Mouse (Mus musculus) testis, postnatal 10 days (tissue): ENCODE measurements around the gene Myh9.
A peak's percentile ranks its signal among the peaks of the same experiment; 100 is the strongest.
"Not testable (repeated sequence)": the region's sequence is repeated elsewhere in the genome, so short reads cannot be mapped to it uniquely, and the experiment has no call there.

Experiments used
- DNase-seq: peaks from one replicate; pipeline ENCODE4 v3.0.0; 2021; ENCODE audit warnings: low spot score

Myh9 gene

DNA sequence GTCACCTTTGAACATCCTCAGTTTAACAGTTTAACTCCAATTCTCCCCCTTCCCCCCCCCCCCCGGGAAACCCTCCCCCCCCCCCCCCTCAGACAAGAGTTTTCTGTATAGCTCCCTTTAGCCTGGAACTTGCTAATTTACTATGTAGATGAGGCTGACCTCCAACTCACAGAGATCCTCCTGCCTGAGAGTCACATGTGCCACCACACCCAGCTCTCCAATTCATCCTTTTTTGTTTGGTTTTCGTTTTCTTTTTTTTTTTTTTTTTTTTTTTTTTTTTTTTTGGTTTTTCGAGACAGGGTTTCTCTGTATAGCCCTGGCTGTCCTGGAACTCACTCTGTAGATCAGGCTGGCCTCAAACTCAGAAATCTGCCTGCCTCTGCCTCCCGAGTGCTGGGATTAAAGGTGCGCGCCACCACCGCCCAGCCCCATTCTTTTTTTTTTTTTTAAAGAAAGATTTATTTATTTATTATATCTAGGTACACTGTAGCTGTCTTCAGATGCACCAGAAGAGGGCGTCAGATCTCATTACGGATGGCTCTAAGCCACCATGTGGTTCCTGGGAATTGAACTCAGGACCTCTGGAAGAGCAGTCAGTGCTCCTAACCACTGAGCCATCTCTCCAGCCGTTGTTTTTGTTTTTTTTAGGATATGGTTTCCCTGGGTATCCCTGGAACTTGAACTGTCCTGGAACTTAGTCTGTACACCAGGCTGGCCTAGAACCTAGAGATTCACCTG is 25.4 kb upstream of the Myh9 start:
- not testable (repeated sequence) for DNase-seq

DNA sequence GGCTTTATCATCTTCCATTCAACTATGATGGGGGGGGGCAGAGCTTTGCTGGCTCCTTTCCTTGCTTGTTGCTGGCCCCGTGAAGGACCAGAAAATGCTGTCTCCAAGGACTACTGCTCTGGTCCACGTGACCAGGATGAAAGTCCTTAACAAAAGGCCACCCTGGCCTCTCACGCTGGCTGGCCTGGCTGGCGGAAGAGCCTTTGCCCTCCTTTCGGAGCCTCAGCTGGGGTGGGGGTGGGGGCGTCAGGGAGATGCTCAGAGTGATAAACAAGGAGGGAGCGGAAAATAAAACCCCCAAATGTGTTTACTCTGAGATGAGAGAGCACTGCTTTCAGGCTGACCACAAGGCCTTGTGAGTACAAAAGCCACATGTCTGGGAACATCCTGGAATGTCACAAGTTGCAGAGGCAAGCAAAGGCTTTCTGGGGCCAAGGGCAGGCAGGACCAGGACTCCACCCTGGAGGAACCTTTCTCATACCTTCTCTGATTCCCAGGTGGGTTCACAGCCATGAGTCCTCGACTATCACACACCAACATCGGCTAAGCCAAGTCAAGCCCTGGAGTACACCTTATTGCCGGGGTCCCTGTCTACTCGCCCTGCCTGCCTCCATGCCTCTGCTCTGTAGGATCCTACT is 24.7 kb upstream of the Myh9 start:
- DNase-seq: no peak

DNA sequence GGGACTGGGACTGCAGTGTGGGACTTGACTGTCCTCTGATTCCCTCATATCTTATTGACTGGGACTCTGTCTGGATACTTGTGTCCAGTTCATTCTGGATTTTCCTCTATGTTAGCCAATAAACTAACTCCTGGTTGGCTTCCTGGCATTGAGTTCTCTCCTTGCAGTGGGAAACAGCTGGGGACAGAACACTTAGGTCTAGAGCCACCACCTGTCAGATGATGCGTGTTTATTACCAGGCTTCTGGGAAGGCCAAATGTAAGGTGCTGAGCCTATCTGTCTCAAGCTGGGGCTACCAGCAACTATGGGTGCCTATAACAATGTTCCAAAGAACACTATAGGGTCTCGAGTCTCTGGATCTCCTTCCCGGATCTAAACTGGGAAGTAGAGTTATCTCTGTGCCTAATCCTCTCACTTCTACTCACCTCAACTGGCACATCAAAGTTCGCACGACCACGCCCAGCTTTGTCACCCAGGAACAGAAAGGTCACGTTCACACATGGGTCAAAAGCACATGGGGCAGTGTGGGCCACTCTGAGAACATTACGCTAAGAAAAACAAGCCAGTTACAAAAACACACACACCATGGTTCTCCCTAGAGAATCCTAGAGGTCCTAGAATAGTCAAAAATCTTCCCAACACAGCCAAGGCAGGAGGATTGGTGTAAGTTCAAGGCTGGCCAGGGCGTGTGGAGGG is 22.2 kb upstream of the Myh9 start:
- DNase-seq: no peak

DNA sequence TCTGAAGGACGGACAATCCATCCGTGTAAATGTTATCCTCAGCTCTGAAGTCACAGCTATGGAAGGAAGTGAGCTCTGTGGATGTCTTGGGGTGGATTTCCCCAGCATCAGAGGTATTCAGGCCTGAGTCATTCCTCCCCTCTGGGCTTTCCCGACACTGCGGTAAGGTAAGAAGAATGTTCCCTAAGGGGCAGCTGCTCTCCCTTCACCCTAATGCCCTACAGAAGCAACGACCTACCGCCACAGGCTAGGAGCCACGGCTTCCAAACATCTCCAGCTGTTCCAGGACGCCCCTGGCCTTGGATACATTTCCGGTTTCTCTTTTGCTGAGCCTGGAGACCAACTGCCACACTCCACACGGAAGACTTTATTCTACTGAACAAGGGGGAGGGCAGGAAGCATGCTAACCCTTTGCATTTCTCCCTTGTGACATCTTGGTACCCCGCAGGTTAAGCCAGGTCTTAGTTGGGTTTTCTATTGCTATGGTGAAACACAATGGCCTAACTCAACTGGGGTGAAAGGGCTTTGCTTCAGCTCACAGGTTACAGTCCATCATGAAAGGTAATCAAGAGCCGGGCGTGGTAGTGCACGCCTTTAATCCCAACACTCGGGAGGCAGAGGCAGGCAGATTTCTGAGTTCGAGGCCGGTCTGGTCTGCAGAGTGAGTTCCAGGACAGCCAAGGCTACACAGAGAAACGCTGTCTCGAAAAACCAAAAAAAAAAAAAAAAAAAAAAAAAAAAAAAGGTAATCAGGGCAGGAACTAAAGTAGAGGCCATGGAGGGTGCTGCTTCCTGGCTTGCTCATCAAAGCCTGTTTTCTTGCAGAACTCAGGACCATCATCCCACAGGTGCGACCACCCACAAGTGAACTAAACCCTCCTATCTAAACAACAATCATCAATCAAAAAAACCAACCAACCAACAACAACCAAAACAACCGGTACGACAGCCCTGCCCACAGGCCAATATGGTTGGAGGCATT is 21.3 kb upstream of the Myh9 start:
- no peak for DNase-seq

DNA sequence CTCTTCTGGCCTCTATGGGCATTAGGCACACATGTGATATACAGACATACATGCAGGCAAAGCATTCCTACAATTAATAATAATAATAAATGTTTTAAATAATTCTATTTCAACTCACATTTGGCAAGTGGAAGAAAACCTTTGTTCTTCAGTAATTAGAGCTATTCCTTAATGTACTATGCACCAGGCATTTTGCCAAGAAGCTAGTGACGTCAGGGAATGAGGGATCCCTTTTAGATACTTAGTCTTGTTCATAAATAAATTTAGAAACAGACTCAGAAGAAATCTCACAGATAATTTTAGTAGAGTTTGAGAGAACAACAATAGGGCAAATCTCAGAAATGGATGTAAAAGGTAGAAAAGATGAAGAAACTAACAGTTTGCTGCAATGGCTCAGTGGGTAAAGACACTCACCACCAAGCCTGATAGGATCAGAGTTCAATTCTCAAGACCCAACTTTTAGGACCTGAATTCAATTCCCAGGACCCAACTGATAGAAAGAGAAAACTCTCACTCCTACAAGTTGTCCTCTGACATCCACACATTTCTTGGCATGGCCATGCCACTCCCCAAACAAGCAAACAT is 18.2 kb upstream of the Myh9 start:
- DNase-seq: no peak

DNA sequence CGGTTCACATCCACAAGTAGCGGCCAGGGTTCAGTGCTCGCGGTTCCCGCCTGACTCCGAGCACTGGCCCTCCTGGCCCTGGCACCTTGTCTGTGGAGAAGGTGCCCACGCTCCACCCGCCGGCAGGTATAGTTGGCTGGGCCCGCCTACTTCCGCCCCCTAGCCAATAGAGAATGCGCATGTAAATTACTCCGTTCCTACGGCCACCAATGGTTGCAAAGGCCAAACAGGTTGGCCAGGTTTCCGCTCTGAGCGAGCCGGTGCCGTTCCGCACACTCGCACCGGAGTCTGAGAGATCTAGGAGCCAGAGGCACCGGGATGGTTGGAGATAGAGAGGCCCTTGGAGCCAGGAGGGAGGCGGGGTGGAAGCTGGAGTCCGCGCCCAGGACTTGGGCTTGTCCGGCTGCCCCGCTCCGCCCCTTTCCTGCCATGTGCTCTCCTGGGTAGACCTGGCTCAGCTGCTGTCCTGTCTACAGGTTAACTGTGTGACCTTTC is 15.7 kb upstream of the Myh9 start:
- DNase-seq: peak; percentile 69

DNA sequence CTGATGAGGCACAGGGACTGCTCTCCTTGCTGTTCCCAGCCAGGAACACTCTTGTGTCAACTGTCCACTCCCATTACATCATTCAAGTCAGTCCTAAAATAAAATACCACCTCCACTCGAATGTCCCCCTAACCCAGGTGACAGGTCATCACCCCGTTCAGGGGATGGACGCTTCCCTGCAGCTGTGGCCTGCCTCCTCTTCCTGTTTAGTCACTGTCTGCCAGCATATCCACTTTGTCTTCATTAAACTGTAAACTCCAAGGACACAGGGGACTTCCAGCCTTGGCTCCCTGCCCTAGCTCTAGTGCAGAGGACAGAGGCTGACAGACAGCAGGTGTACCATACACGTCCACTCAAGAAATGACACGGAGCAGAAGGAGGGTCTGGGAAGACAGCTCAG is 14.6 kb upstream of the Myh9 start:
- peak; percentile 64 for DNase-seq

DNA sequence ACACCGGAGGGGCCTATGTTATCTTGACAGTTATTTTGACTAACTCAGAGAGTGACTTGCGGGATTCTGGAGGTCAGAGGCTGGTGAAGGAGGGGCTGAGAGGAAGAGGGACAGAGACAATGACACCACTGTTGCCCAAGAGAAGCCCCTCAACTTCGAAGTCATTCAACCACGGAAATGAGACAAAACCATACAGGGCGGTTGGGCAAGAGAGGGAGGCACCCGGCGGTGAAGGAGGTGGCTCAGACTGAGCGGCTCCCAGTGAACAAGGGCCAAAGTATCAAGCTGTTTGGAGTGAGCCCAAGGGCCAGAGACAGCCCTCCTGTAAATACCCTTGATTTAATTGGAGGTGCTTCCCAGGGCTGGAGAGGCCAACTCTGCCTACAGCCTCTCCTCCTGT is 13.3 kb upstream of the Myh9 start:
- DNase-seq: no peak

DNA sequence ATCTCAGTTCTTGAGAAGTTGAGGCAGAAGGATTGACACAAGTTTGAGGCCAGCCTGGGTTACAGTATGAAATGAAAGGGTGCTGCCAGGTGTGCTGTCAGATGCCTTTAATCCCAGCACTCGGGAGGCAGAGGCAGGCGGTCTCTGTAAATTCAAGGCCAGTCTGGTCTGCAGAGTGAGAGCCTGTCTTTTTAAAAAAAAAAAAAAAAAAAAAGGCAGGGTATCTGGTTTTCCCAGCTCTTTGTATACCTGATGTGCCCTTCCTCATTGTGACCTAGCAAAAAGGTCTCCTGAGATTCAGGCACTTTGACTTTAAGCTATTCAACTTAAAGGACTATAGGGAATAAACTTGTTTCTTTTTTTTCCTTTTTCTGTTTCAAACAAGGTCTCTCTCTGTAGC is 10.0 kb upstream of the Myh9 start:
- no peak for DNase-seq

DNA sequence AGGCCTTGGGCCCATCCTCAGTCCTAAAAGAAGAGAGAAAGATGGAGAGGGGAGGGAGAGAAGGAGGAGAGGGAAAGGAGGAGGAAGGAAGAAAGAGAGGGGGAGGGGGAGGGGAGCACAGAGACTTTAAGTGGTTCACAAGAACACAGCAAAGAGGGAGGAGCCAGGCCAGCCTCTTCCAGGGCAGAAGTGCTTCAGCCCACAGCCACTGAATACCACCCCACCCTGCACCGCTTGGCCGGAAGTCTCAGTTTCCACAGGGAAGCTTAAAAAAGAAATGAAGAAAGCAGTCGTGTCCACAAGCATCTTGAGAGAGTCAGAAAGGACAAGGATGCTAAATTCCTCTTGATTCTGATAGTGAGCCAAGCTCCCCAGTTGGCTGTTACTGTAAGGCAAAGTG is 9.2 kb upstream of the Myh9 start:
- no peak for DNase-seq

DNA sequence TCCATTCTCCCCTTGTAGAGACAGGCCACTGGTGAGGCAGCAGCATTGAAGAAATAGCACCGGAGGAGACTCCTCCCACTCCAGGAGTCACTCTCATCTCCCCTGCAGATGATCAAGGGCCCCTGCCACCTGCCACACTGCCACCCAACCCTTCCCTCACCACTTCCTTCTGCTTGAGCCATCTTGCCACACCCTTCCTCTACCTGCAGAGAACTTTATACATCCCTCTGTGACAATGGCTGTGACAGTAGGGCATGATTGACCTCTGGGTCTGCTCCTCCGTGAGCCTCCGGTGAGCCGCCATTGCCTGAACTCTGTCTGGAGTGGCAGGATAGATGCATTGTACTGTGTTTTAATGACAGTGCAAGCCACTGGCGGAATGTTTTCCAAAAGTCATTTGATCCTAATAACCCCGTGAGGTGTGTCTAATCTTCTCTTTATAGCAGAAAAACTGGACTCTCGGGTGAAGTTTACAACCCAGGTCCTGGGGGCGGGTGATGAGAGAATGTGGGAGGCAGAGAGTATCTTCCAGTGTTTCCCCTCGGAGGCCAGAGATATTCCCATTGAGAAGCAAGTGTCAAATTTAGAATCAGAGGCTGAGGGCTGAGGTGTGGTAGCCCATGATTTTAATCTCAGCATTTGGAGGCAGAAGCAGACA is 7.7 kb upstream of the Myh9 start:
- no peak for DNase-seq

DNA sequence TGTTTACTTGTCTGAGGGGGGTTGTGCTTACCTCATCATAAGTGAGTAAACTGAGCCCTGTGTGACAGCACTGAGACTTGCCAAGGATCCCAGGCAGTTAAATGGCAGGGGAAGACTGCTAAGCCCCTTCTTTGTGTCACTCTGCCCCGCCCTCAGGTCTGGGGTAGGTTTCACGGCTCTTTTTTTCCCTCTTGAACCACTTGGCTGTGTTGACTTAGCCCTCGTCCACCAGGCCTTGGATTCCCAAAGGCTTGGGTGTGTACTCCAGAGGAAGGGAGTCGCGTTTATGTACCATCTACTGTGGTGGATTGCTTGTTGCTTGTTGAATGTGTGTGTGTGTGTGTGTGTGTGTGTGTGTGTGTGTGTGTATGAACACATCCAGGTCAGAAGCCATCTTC is 7.1 kb upstream of the Myh9 start:
- no peak for DNase-seq

DNA sequence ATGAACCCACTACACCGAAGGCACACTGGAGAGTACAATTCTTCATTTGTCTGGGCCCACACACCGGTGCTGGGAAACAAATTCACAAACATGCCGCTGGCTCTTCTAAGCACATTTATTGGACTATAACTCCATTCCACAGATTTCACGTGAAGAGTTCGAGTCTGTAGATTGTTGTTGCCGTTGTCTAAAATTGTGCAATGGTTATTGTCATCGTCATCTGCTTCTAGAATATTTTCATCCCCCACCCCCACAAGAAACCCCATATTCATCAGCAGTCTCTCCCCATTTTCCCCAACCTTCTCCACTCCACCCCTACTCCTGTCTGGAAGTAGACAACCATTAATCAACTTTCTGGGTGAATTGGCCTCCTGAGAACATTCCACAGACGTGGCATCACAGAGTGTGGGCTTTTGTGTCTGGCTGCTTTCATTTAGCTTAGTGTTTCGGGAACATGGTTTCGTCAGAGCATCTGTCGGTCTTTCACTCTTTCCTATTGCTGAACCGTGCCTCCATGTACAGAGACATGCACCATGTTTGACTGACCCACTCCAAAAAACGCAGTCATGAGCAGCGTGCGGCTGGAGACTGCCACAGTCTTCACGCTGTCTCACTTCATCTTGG is 6.6 kb upstream of the Myh9 start:
- DNase-seq: no peak

DNA sequence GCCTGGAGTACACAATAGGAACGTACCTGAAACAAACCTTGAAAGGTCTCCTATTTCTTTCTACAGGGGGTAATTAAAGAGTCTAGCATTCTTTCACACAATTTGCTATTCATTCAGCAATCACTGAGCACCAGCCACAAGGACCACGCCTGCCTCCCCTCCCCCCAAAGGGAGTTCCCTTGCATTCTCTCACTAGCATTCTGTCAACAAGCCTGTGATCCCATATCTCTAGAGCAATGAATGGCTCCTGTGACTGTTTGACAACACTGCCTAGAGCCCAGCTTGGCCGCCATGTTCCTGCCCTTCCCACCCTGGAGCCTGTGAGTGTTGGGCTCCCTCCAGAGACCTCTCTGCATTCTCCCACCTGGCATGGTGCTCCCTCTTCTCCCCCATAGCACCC is 5.9 kb upstream of the Myh9 start:
- DNase-seq: no peak

DNA sequence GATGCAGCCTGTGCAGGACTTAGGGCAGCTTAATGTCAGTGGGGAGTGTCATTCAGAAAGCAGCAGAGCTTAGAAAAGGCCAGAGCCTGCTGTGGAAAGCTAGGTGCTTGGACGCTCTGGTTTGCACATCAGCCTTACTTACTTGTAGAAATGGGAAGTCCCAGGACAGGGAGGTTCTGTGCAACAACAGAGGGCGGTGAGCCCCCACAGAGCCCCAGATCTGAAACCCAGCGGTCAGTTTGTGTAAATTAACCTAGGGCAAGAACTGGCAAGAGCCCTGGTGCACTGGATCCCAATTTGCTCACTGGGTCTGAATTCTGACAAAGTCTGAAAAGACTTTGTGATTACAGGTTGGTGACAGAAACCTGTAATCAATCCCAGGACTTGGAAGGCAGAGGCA is 5.1 kb upstream of the Myh9 start:
- DNase-seq: no peak

DNA sequence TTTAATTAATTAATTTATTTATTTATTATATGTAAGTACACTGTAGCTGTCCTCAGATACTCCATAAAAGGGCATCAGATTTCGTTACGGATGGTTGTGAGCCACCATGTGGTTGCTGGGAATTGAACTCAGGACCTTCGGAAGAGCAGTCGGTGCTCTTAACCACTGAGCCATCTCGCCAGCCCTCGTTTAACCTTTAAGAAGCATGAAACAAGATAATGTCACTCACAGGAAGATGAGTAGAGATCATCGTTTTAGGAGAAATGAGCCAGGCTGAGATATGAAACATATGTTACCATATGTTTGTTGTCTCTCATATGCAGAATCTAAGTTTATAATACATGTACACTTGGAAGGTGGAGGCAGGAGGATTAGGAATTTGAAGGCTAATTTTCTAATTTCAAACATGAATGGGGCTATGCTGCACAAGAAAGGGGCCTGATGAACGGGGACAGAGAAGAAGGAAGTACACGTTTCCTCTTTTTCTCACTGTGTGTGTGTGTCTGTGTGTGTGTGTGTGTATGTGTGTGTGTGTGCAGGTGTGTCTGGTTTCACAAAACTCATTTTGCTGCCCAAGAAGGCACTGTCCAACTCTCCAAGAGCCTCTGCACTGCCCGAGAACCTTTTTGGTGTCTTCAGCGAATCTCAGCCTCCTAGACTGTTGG is 4.1 kb upstream of the Myh9 start:
- DNase-seq: not testable (repeated sequence)

DNA sequence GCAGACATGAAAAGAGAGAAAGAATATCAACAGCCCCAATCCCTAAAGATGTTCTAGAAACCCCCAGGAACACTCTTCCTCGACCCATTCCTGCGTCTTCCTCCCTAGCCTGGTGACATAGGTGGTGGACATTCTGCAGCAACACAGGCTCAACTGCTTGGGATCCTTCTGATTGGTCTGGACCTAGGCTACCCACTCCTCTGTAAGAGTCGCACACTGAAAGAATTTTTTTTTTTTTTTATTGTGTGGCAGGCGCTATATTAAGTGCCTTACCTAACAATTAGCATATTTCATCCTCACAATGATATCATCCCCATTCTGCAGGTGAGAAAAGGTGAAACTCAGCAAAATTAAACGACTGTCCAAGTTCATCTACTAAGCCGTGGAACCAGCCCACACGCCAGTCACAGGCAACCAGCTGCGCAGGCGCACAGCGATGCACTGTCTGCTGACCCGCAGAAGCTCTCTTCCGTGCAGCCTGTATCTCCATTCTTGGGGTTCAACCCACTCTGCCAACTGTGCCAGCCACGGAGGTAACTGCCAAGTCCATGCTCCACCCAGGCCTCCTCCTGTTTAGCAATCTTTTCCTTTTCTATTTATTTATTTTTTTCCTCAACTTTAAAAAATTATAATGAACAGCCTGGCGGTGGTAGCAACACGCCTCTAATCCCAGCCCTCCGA is 3.1 kb upstream of the Myh9 start:
- DNase-seq: no peak

DNA sequence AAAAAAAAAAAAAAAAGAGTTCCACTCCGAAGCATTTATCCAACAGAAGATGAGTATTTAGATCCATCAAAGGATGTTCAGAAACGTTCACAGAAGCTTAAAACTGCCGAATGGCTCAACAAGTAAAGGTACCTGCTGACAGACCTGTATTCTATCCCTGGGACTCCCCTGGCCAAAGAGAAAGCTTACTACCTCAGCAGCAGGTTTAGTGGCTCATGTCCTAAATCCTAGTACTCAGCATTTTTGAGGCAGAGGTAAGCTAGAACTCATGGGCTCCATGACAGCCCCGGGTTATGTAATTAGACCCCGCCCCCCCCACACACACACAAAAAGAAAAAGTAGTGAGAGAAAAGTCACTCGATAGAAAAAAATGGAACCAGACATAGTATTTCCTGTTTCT is 2.1 kb upstream of the Myh9 start:
- DNase-seq: no peak

DNA sequence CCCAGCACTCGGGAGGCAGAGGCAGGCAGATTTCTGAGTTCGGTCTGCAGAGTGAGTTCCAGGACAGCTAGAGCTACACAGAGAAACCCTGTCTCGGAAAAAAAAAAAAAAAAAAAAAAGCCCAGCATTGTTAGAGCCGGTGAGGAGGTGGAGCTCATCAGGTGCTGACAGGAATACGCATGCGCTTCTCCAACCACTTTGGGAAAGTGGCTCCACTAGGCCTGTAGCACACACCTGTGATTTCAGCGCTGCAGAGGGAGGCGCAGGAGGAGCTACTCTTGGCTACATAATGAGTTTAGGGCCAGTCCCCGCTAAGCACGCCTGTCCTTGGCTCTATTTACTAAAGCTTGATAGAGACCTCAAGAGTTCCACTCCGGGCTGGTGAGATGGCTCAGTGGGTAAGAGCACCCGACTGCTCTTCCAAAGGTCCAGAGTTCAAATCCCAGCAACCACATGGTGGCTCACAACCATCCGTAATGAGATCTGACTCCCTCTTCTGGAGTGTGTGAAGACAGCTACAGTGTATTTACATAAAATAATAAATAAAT is 1.6 kb upstream of the Myh9 start:
- not testable (repeated sequence) for DNase-seq
